Mouse (Mus musculus): ENCODE data around the gene Nmur2.

- TF ChIP-seq POLR2A (IDR thresholded peaks at IDR 0.05; ENCODE audit: control insufficient read depth, low read depth, low read length) (no peak), CTCF (IDR thresholded peaks at IDR 0.05; ENCODE audit: control insufficient read depth, insufficient read depth, insufficient replicate concordance, low read depth, low read length) (peak; percentile 21; the same call in 1 of the 2 replicates)
Observed at GRCm38 (mm10) chr11:55981656-55982055, 59.2 kb downstream of the Nmur2 start.
